ENCODE assay signal across 8 mouse cellular contexts in the genomic region with DNA sequence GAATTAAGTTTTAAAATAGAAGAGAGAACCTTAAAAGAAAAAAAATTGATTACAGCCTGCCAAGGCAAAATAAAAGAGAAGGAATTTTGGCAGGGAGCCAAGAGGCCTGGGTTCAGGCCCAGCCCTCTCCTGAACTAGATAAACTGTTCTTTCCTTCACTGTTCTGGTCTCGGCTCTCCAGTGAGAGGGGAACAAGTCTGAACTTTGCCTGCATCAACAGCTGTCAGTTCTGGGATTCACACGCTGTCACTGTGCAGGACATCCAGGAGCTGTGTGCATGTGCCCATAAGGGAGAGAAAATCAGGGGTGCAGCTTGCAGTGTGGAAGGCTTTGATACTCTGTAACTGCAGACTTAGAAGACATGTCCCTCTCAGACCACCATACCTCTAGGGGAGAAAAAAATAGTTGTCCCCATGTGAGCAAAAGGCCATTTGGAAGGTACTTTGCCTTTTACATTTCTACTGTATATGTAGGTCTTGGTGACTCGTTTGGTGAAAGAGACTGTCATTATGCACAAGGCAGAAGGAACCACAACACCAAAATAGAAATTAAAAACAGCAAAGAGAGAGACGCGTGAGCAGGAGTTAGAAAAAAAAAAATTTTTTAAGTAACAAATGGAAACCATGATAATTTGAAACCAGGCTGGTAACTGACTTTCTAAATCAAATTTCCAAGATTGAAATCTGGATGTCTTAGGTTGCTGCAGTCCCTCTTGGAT.
DNase-seq lines count a peak whose midpoint lies in the region; ATAC-seq and TF ChIP-seq lines count a peak whose summit lies in the region.

No protein-coding gene starts in this region.

- intact Hi-C loops in gastrocnemius, postnatal 36 days (cut with DNase I), result no loop called here

- peak overlapping the region; percentile 30; the same call in 1 of the 2 replicates for H3K4me2 ChIP-seq in heart, embryonic 15.5 days
- no peak overlapping the region for H3K4me2 ChIP-seq in liver, postnatal 0 days (ENCODE audit: low read depth, low read length)

- H3K27ac ChIP-seq in heart, embryonic 15.5 days, result peak overlapping the region; percentile 86
- H3K27ac ChIP-seq in liver, postnatal 0 days (ENCODE audit: low read depth), result no peak overlapping the region

- no peaks in the 10 kb centered on the region for H3K9me3 ChIP-seq in heart, embryonic 15.5 days (replicated peaks)
- H3K9me3 ChIP-seq in liver, postnatal 0 days (ENCODE audit: low read length), result no peaks in the 10 kb centered on the region

- no peaks in the 10 kb centered on the region for H3K27me3 ChIP-seq in heart, embryonic 15.5 days
- H3K27me3 ChIP-seq in liver, postnatal 0 days (ENCODE audit: insufficient read depth, low read length), result no peaks in the 10 kb centered on the region

- no peak for TF ChIP-seq EP300 in liver, postnatal 0 days (IDR thresholded peaks at IDR 0.05; ENCODE audit: low read depth)

- WGBS in heart, embryonic 15.5 days, result 32% methylated on average over 5 of the region's 5 CpGs
- WGBS in liver, postnatal 0 days (ENCODE audit: insufficient replicate concordance), result 67% methylated on average over 5 of the region's 5 CpGs

- peak; percentile 12 for DNase-seq in gastrocnemius, postnatal 25 days
- no peak for DNase-seq in gastrocnemius, postnatal 36 days
- DNase-seq in testis, postnatal 10 days (ENCODE audit: low spot score), result peak; percentile 42
- no peak for DNase-seq in testis, postnatal 14 days (ENCODE audit: low spot score)
- DNase-seq in mesoderm, embryonic 11.5 days (ENCODE audit: low read depth, low spot score), result peak; percentile 14
- no peak for DNase-seq in spleen, postnatal 36 days (ENCODE audit: low spot score in 2 of 2)
- DNase-seq in liver, postnatal 0 days, result no peak

- H3K9ac ChIP-seq in heart, embryonic 15.5 days, result no peak overlapping the region
- no peak overlapping the region for H3K9ac ChIP-seq in liver, postnatal 0 days (replicated peaks)

- TF ChIP-seq CTCF in liver, postnatal 0 days (IDR thresholded peaks at IDR 0.05; ENCODE audit: low read depth), result no peak

- H3K4me1 ChIP-seq in heart, embryonic 15.5 days (replicated peaks), result peaks cover 24% of the 10 kb centered on the region
- H3K4me1 ChIP-seq in liver, postnatal 0 days (ENCODE audit: insufficient read depth), result no peaks in the 10 kb centered on the region

- H3K36me3 ChIP-seq in heart, embryonic 15.5 days, result no peaks in the 10 kb centered on the region
- H3K36me3 ChIP-seq in liver, postnatal 0 days (replicated peaks; ENCODE audit: insufficient read depth, low read length), result no peaks in the 10 kb centered on the region

- peak; percentile 87 for ATAC-seq in heart, embryonic 15.5 days (replicated peaks; ENCODE audit: insufficient number of reproducible peaks, insufficient read depth, low FRiP score, low read depth)
- ATAC-seq in liver, postnatal 0 days, result no peak

- no peak overlapping the region for H3K4me3 ChIP-seq in heart, embryonic 15.5 days
- no peak overlapping the region for H3K4me3 ChIP-seq in liver, postnatal 0 days (ENCODE audit: low read depth, low read length)

Comparison
In these comparisons a context has a peak if more than half of its experiments do, and no peak if none do; other contexts are left out.
1. DNase-seq: peak in gastrocnemius, postnatal 25 days (single experiment), testis, postnatal 10 days (single experiment) and mesoderm, embryonic 11.5 days (single experiment); none in gastrocnemius, postnatal 36 days (0 of 2), testis, postnatal 14 days (single experiment), spleen, postnatal 36 days (0 of 2) and liver, postnatal 0 days (single experiment).